Mouse (Mus musculus) central nervous system, embryonic 18 days (tissue): Measurements from ENCODE around the gene 9130230L23Rik. TPM values are rescaled to one million over a fixed set of nuclear protein-coding genes. Genes with fewer than 3 reads are reported as not detected.

ENCODE experiments used
- polyA plus RNA-seq: library from polyadenylated mRNA; depleted of rRNA; stranded (reverse); fragments of >200 nt; gene quantifications from 2 replicates; pipeline ENCODE4 v1.2.3, GENCODE M21; 2012; rRNA removed

The 9130230L23Rik gene
- polyA plus RNA-seq: 0.03 TPM in 1 of 2 replicates, not detected in the other

DNA sequence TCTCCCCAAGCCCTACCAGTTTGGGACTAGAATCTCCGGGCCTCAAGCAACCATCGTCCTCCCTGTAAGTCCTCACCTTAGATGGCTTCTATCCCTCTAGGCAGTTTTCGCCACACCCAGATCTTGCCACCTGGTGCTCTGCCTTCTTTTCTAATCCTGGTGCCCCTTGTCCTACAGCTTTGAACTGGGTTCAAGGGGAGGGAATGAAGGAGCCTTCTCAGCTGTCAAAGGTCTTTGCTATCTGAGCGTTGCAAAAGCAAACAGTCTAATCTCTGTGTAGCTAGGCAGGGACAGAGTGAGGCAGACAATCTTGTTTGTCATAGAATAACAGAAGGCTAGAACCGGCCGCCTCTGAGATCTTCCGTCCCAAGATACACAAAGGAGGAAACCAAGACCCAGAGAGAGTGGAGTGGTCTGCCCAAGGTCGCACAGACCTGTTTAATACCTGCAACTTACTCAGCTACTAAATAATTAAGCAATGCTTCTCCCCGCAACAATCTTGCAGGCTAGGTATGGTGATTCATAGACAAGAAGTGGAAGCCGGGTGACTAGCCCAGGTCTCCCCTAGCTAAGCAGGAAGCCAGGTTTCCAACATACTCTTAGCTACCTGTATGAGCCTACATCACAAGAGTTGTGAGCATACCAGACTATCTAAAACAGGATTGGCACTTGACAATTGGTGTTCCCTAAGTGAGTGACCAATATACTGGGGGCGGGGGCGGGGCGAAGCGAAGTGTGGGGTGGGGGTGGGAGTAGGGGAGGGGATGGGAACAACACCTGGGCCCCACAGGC, at the start of gene 9130230L23Rik:
TSS of gene 9130230L23Rik (minus strand) at position 152 of the 792 bp plus-strand sequence.

DNA sequence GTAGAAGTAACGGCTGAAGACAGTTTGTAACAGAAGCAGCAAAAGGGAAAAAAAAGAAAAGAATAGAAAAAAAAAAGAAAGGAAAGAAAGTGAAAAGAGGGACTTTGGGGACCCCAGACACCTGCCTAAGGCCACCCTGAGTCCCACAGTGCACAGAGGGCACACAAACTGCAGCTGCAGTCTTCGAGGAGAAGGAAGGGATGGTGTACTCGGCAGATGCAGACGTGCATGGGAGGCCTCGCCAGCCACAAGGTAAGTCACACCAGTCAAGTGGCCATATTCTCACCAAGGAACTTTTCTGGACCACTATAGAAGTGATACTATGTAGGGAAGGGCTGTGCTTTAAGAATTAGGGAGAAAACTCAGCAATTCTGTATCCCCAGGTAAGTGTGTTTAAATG, 69.3 kb downstream of the 9130230L23Rik start, which contains the start of gene Chrna9:
TSS of gene Chrna9 (plus strand) at position 139 of the 400 bp plus-strand sequence.

Other genes starting within 250 kb of the 9130230L23Rik start
- 25.6 and 27.9 TPM in 2 replicates for gene N4bp2, start 240.8 kb downstream of the 9130230L23Rik start, polyA plus RNA-seq
- 0.27 and 0.35 TPM in 2 replicates for gene Rhoh, start 143.1 kb downstream of the 9130230L23Rik start, polyA plus RNA-seq
- gene Chrna9, start 69.4 kb downstream of the 9130230L23Rik start, polyA plus RNA-seq: 0.06 and 0.63 TPM in 2 replicates
- 0.40 and 0.98 TPM in 2 replicates for gene Rbm47, start 168.8 kb upstream of the 9130230L23Rik start, polyA plus RNA-seq